Mouse (Mus musculus) inflammation-experienced regulatory T-cells, adult 16 weeks (primary cell): Measurements from ENCODE around the gene Spef1. TPM values are rescaled to one million over a fixed set of nuclear protein-coding genes. Genes with fewer than 3 reads are reported as not detected.

Experiments
- polyA plus RNA-seq: library from polyadenylated mRNA; unstranded; fragments of 100-300 nt; shearing (Covaris generic); gene quantifications from one replicate; pipeline ENCODE4 v1.2.1, GENCODE M21; 2017

The Spef1 gene
- polyA plus RNA-seq, result not detected

DNA sequence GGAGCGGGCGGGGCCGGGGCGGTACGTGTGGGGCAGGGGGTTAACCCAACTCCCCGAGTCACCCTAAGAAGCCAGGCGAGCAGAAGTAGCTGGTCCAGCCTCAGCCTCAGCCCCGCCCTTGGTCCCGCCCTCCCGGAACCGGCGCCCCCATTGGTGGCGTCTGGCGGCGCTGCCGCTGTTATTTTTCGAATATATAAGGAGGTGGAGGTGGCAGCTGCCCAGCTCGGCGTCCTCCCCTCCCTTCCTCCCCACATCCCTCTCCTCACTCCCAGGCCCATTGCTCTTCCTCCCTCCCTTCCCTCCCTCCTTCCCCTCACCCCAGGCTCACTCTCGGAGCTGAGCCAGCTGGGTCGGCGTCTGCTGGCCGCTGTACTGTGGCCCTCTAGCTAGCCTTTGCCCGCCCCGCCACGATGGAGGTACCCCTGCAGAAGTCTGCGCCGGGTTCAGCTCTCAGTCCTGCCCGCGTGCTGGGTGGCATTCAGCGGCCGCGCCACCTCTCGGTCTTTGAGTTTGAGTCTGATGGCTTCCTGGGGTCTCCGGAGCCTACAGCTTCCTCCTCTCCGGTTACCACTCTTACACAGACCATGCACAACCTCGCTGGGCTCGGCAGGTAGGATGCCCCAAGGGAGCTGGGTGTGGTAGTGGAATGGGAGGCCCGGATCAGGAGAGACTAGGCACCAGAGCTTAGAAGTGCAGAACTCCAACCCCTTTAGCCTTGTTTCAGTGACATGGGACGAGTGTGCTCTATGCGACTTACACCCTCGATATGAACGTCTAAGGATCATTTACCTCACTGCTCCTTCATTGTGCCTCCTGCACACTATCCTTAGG, at the start of gene Spef1, which contains the start of gene Cdc25b:
Spef1 (minus strand) TSS at position 512 of the 831 bp plus-strand sequence.
Cdc25b (plus strand) TSS at position 179 of the 831 bp plus-strand sequence.

DNA sequence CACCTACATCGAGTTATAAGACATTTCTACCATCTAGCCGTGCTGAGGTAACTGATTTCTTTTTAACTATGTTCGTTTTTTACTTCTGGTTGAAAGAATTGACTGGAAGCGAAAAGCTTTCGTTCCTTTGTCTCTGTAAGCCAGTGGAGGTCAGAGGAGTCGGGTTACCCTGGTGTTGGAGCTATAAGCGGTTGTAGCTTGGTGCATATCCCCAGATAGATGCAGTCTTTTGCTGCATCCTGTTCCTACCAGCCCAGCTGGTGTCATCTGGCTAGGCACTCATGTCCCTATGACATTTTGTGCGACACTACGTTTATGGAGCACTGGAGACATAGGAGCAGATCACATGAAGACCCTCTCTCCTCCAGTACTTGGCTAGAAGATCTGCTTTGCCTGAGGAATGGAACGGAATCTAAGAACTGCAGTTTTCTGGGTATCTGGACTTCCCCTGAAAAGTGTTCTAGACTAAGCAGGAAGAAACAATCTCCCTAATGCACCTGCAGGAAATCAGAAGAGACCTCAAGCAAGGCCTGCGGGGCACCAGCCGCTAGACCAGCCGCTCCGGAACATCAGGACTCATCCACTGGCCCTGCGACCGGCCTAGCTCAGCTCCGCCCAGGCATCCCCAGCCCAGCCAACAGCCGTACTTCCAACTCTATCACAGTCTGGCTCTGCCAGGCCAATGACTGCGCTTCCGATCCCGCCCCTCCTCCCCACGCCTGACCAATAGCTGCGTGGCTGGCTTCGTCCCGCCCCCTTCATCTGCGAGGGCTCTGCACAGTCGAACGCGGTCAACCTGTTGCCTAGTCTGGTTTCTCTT, 46.4 kb upstream of the Spef1 start, which contains the start of gene Mavs:
Mavs (plus strand) TSS at position 757 of the 820 bp plus-strand sequence.

DNA sequence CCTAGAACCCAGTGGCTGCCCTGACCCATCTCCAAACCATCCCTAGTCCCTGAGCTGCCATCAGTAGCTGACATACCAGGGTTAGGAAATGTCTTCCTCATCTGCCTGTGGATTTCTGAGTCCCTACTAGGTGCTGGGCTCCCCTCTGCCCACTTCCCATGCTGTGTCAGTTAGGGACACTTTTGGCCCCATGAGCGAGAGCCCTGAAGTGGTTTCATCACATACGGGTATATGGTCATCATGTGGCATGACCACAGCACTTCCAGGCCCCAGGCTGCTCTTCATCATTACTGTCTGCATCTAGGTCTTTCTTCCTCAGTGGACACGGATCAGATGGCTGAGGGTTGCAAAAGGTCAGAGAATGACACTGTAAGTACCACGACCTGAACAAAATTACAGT, 19.7 kb upstream of the Spef1 start, which contains the start of gene Ap5s1:
Ap5s1 (plus strand) TSS at position 301 of the 400 bp plus-strand sequence.

DNA sequence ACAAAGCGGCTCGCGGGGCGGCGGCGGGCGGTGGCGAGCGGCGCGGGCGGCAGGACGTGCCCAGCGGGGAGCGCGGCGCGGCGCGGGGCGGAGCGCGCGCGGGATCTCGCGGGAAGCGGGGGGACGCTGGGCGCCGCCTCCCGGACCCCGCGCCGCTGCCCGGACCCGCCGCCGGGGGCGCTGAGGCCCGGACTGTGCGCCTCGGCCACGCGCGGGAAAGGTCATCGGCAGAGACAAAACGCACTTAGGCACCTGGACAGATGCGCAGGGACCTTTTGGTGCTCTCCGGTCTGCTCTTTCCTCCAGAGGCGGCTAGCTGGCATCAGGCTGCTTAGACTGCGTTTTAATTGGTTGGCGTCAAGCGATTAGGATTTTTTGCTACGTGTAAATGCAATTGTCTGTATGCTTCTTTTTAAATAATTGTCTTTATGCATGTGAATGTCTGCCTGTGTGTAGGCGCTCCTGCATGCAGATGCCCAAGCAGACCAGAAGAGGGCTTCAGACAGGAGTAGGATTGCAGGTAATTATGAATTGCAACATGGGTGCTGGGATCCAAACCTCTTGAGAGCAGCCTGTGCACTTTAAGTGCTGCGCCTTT, 7.0 kb downstream of the Spef1 start, which contains the start of gene Cenpb:
Cenpb (minus strand) TSS at position 78 of the 598 bp plus-strand sequence.

DNA sequence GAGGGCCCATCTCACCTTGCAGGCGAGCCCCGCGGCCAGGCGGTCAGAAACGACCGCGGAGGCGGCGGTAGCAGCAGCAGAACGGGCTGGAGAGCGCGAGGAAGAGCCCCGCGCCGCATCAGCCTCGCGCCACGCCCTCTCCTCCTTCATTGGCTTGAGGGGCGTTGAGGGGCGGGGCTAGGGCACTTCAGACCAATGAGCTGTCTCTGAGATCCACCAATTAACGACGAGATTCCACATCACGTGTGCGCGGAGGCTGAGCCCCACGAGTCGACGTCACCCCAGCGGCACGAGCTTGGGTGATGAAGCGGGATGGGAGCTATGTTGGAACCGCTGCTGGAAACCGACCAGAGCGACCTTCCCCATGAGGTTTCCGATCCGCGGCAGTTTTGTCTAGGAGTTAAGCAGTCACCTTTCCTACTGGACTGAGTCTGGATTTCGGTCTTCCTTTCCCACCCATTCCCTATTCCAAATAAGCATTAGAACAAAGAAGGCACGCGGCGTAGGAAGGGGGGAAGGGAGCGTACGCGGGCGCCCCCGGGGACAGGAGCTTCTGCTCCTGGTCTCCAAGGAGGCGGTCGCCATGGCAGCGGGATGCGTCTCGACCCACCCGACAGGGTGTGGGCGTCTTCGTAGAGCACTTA, 27.0 kb downstream of the Spef1 start, which contains the start of gene 1700037H04Rik:
1700037H04Rik (minus strand) TSS at position 144 of the 644 bp plus-strand sequence.

DNA sequence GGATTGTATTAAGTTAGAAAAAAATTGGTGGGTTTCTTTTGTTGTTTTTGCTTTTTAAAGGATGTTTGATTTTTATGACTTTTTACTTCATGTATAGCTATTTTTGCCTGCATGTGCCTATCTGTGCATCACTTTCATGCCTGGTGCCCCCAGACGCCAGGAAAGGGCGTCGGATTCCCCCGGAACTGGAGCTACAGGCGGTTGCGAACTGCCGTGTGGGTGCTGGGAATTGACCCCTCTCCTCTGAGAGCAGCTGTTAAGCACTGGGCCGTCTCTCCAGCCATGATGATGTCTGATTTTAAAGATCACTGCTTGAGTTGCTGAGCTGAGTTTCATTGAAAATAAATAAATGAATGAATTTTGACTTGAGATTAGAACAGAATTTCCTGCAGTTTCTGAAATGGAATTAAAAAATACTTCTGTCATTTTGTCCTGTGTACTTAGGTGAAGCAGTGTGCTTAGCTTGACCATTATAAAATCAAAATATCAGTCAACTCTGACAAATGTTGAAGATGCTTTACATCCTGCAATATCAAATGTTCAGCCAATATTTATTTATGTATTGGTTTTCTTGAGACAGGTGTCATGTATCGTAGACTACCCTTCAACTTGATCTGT, 54.0 kb downstream of the Spef1 start, which contains the start of gene Gm11037:
Gm11037 (plus strand) TSS at position 568 of the 618 bp plus-strand sequence.

DNA sequence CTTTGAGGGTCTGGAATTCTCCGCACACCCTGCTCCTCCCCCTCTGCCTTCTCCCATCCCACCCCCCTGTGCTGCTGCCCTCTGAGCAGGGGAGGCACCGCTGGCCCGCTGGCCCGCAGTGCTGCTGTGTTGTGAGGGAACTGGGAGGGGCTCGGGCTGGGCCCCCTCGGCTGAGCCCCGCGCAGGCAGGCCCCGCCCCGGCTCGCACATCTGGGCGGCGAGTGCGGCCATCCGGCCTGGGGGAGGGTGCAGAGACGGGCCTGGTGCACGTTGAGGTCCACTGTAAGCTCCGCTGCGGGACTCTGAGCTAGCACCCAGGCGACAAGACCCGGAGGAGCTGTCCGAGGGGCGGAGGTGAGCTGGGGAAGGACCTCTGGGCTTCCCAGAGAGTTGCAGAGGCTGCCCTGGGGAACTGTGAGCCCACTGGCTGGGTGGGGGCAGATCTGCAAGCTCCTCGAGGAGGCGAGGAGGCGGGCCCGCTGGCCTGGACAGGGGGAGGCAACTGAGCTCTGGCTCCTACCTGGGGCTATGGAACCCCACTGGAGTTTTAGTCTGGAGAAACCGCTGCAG, 59.8 kb downstream of the Spef1 start, which contains the start of gene Hspa12b:
Hspa12b (plus strand) TSS at position 120 of the 570 bp plus-strand sequence.

Other genes starting within 250 kb of the Spef1 start
- gene Gfra4, start 144.2 kb downstream of the Spef1 start, polyA plus RNA-seq, result not detected
- 0.69 TPM for gene Adam33, start 123.5 kb downstream of the Spef1 start, polyA plus RNA-seq
- 0.18 TPM for gene Siglec1, start 100.5 kb downstream of the Spef1 start, polyA plus RNA-seq
- gene Hspa12b, start 60.0 kb downstream of the Spef1 start, polyA plus RNA-seq, result 0.22 TPM
- gene Gm11037, start 53.8 kb downstream of the Spef1 start, polyA plus RNA-seq, result not detected
- 51.6 TPM for gene 1700037H04Rik, start 27.2 kb downstream of the Spef1 start, polyA plus RNA-seq
- 3.1 TPM for gene Cenpb, start 7.2 kb downstream of the Spef1 start, polyA plus RNA-seq
- gene Cdc25b, start 333 bp downstream of the Spef1 start, polyA plus RNA-seq, result 106 TPM
- 28.2 TPM for gene Ap5s1, start 19.8 kb upstream of the Spef1 start, polyA plus RNA-seq
- gene Mavs, start 46.8 kb upstream of the Spef1 start, polyA plus RNA-seq, result 40.5 TPM
- gene Pank2, start 75.2 kb upstream of the Spef1 start, polyA plus RNA-seq, result 12.1 TPM
- gene Rnf24, start 165.6 kb upstream of the Spef1 start, polyA plus RNA-seq, result 1.7 TPM